Mouse (Mus musculus): ENCODE measurements around the gene Med12l. TPM values are rescaled to one million over a fixed set of nuclear protein-coding genes. Genes with fewer than 3 reads are reported as not detected.
A peak's percentile ranks its signal among the peaks of the same experiment; 100 is the strongest.

Med12l gene
- polyA plus RNA-seq, 1 experiment from 2014 or later, result 5.1 TPM

GRCm38 (mm10) chr3:59341647-59342427 lies 336.2 kb downstream of the Med12l start:
- 83% methylated on average over 11 of the region's 11 CpGs for WGBS
- H3K9me3 ChIP-seq (replicated peaks), result no peaks in the 10 kb centered on the region
- H3K4me3 ChIP-seq, result no peak overlapping the region
- H3K27ac ChIP-seq (ENCODE audit: poor library complexity, severe bottlenecking), result no peak overlapping the region
- ATAC-seq (ENCODE audit: insufficient number of reproducible peaks, low FRiP score), result no peak
- H3K36me3 ChIP-seq, result no peaks in the 10 kb centered on the region
- H3K4me2 ChIP-seq, result no peak overlapping the region
- H3K4me1 ChIP-seq (replicated peaks), result no peaks in the 10 kb centered on the region
- no peak overlapping the region for H3K9ac ChIP-seq
- H3K27me3 ChIP-seq (replicated peaks), result no peaks in the 10 kb centered on the region

GRCm38 (mm10) chr3:59343026-59343425 lies 337.4 kb downstream of the Med12l start:
- Histone ChIP-seq H3K27me3 (replicated peaks) (no peaks in the 10 kb centered on the region), H3K27ac (ENCODE audit: poor library complexity, severe bottlenecking) (no peak overlapping the region), H3K9me3 (replicated peaks) (no peaks in the 10 kb centered on the region), H3K4me3 (no peak overlapping the region), H3K36me3 (no peaks in the 10 kb centered on the region), H3K4me2 (peak overlapping the region; percentile 75), H3K4me1 (replicated peaks) (no peaks in the 10 kb centered on the region), H3K9ac (no peak overlapping the region)
- ATAC-seq (ENCODE audit: insufficient number of reproducible peaks, low FRiP score), result no peak
- WGBS, result 61% methylated on average over 4 of the region's 4 CpGs

- peak within 1 kb of the TSS; percentile 91 for H3K4me3 ChIP-seq
- peak within 1 kb of the TSS; percentile 58 for H3K27ac ChIP-seq (ENCODE audit: poor library complexity, severe bottlenecking)
- ATAC-seq (ENCODE audit: insufficient number of reproducible peaks, low FRiP score), result peak; percentile 89
- no peaks in the 10 kb centered on the region for H3K4me1 ChIP-seq (replicated peaks)
- H3K9ac ChIP-seq, result peak within 1 kb of the TSS; percentile 79
- H3K27me3 ChIP-seq (replicated peaks), result no peaks in the 10 kb centered on the region
- peak within 1 kb of the TSS; percentile 75 for H3K4me2 ChIP-seq
- no peaks in the 10 kb centered on the region for H3K9me3 ChIP-seq (replicated peaks)
- 4% methylated on average over 22 of the region's 23 CpGs for WGBS
- H3K36me3 ChIP-seq, result no peaks in the 10 kb centered on the region
Observed at GRCm38 (mm10) chr3:59344065-59344905, 338.7 kb downstream of the Med12l start, which contains the start of gene Igsf10. Gene Igsf10, minus strand, starts transcription at chr3:59344394.

GRCm38 (mm10) chr3:59351768-59352167 lies 346.1 kb downstream of the Med12l start:
- Histone ChIP-seq H3K4me2 (no peak overlapping the region), H3K36me3 (no peaks in the 10 kb centered on the region), H3K4me1 (replicated peaks) (no peaks in the 10 kb centered on the region), H3K9me3 (replicated peaks) (no peaks in the 10 kb centered on the region), H3K9ac (no peak overlapping the region), H3K27ac (ENCODE audit: poor library complexity, severe bottlenecking) (no peak overlapping the region), H3K27me3 (replicated peaks) (no peaks in the 10 kb centered on the region), H3K4me3 (no peak overlapping the region)
- ATAC-seq (ENCODE audit: insufficient number of reproducible peaks, low FRiP score), result no peak

GRCm38 (mm10) chr3:59354156-59354555 lies 348.5 kb downstream of the Med12l start:
- H3K9ac ChIP-seq, result no peak overlapping the region

GRCm38 (mm10) chr3:59360102-59360501 lies 354.5 kb downstream of the Med12l start:
- no peaks in the 10 kb centered on the region for H3K27me3 ChIP-seq (replicated peaks)
- H3K4me2 ChIP-seq, result no peak overlapping the region
- H3K36me3 ChIP-seq, result no peaks in the 10 kb centered on the region
- no peak overlapping the region for H3K27ac ChIP-seq (ENCODE audit: poor library complexity, severe bottlenecking)
- no peaks in the 10 kb centered on the region for H3K4me1 ChIP-seq (replicated peaks)
- ATAC-seq (ENCODE audit: insufficient number of reproducible peaks, low FRiP score), result no peak
- H3K9me3 ChIP-seq (replicated peaks), result no peaks in the 10 kb centered on the region
- no peak overlapping the region for H3K4me3 ChIP-seq
- H3K9ac ChIP-seq, result no peak overlapping the region

More at GRCm38 (mm10) chr3:59354156-59354555, 348.5 kb downstream of the Med12l start:
- Histone ChIP-seq H3K27ac (ENCODE audit: poor library complexity, severe bottlenecking) (no peak overlapping the region), H3K4me2 (no peak overlapping the region), H3K36me3 (no peaks in the 10 kb centered on the region), H3K4me3 (no peak overlapping the region), H3K9me3 (replicated peaks) (no peaks in the 10 kb centered on the region), H3K4me1 (replicated peaks) (no peaks in the 10 kb centered on the region), H3K27me3 (replicated peaks) (no peaks in the 10 kb centered on the region)
- ATAC-seq (ENCODE audit: insufficient number of reproducible peaks, low FRiP score), result no peak
- WGBS, result 82% methylated on average over 3 of the region's 3 CpGs

GRCm38 (mm10) chr3:59361895-59362294 lies 356.3 kb downstream of the Med12l start:
- Histone ChIP-seq H3K9me3 (replicated peaks) (no peaks in the 10 kb centered on the region), H3K4me3 (no peak overlapping the region), H3K4me1 (replicated peaks) (no peaks in the 10 kb centered on the region), H3K9ac (no peak overlapping the region), H3K27me3 (replicated peaks) (no peaks in the 10 kb centered on the region), H3K4me2 (no peak overlapping the region), H3K36me3 (no peaks in the 10 kb centered on the region), H3K27ac (ENCODE audit: poor library complexity, severe bottlenecking) (no peak overlapping the region)
- WGBS, result 89% methylated on average over 1 of the region's 1 CpGs
- ATAC-seq (ENCODE audit: insufficient number of reproducible peaks, low FRiP score), result no peak

Other genes with a start within 250 kb of the Med12l start
- gene Mindy4b-ps, start 183.5 kb upstream of the Med12l start, polyA plus RNA-seq (2016; fragmentation: Nextera tagmentation; extraction: Ambion mirVana), result 0.13 TPM in 1 of 2 replicates, not detected in the other
- not detected in 2 replicates for gene Clrn1, start 120.5 kb upstream of the Med12l start, polyA plus RNA-seq (2016; fragmentation: Nextera tagmentation; extraction: Ambion mirVana)
- 1.6 TPM in 2 replicates for gene Gpr171, start 96.0 kb downstream of the Med12l start, polyA plus RNA-seq (2016; fragmentation: Nextera tagmentation; extraction: Ambion mirVana)
- gene P2ry14, start 147.8 kb downstream of the Med12l start, polyA plus RNA-seq (2016; fragmentation: Nextera tagmentation; extraction: Ambion mirVana), result 1.1 and 1.8 TPM in 2 replicates
- gene Gpr87, start 189.3 kb downstream of the Med12l start, polyA plus RNA-seq (2016; fragmentation: Nextera tagmentation; extraction: Ambion mirVana), result 0.14 TPM in 1 of 2 replicates, not detected in the other
- 0.45 and 0.79 TPM in 2 replicates for gene P2ry13, start 205.1 kb downstream of the Med12l start, polyA plus RNA-seq (2016; fragmentation: Nextera tagmentation; extraction: Ambion mirVana)